Mouse (Mus musculus) MEL (cell line): ENCODE data around the gene Nop58. TPM values are rescaled to one million over a fixed set of nuclear protein-coding genes. Genes with fewer than 3 reads are reported as not detected.

Experiments used
- DNase-seq: peaks from one replicate; pipeline ENCODE4 v3.0.0; 2011; ENCODE audit warnings: low read depth, low spot score
- H3K27ac ChIP-seq: 2 replicates; pipeline ENCODE4 v1.5.1; 2012; ENCODE audit warnings: low read depth, mild to moderate bottlenecking, control low read depth, low read length, moderate library complexity; ENCODE audit not compliant: control insufficient read depth
- H3K27me3 ChIP-seq, 2 experiments: fragments of 150-350 bp in 1 of 2; sonication (generic) in 1 of 2; 2 replicates each; pipeline ENCODE4 v1.6.1; 2012; ENCODE audit warnings: low read length in 2 of 2, mild to moderate bottlenecking in 2 of 2, improper control_type of control experiment in 1 of 2, moderate library complexity in 1 of 2; ENCODE audit not compliant: insufficient read depth in 2 of 2, control insufficient read depth in 1 of 2
- H3K36me3 ChIP-seq, 2 experiments: 2 replicates each; pipeline ENCODE4 v1.6.1; 2012 to 2014; ENCODE audit warnings: low read length in 2 of 2, improper control_type of control experiment in 1 of 2, inconsistent platforms in 1 of 2, mild to moderate bottlenecking in 1 of 2; ENCODE audit not compliant: insufficient read depth in 2 of 2, control insufficient read depth in 1 of 2
- H3K4me1 ChIP-seq, 2 experiments: fragments of 150-350 bp in 1 of 2; sonication (generic) in 1 of 2; 2 replicates each; pipeline ENCODE4 v1.6.1; 2012; ENCODE audit warnings: low read length in 2 of 2, improper control_type of control experiment in 1 of 2, mild to moderate bottlenecking in 1 of 2; ENCODE audit not compliant: insufficient read depth in 2 of 2, control insufficient read depth in 1 of 2
- H3K4me3 ChIP-seq, 2 experiments: fragments of 150-350 bp in 1 of 2; sonication (generic) in 1 of 2; 2 replicates each; pipeline ENCODE4 v1.5.1; 2012; ENCODE audit warnings: low read depth in 2 of 2, low read length in 2 of 2, mild to moderate bottlenecking in 2 of 2, moderate library complexity in 2 of 2, control low read depth in 1 of 2, improper control_type of control experiment in 1 of 2; ENCODE audit not compliant: control insufficient read depth in 1 of 2, insufficient read depth in 1 of 2
- H3K79me2 ChIP-seq: 2 replicates; pipeline ENCODE4 v1.6.1; 2012; ENCODE audit warnings: mild to moderate bottlenecking, low read length, moderate library complexity; ENCODE audit not compliant: control insufficient read depth, poor library complexity, insufficient read depth
- H3K9ac ChIP-seq: 2 replicates; pipeline ENCODE4 v1.6.1; 2012; ENCODE audit warnings: low read depth, mild to moderate bottlenecking, control low read depth, low read length, moderate library complexity; ENCODE audit not compliant: control insufficient read depth, poor library complexity, severe bottlenecking
- H3K9me3 ChIP-seq: fragments of 150-350 bp; sonication (generic); replicated peaks from 2 replicates; pipeline ENCODE4 v1.6.1; 2012; ENCODE audit warnings: mild to moderate bottlenecking, low read length, improper control_type of control experiment, moderate library complexity; ENCODE audit not compliant: insufficient read depth
- CHD1 ChIP-seq: IDR thresholded peaks from 2 replicates; pipeline ENCODE4 v1.6.1; 2012; ENCODE audit warnings: low read depth, mild to moderate bottlenecking, inconsistent platforms, low read length, improper control_type of control experiment
- CHD2 ChIP-seq: IDR thresholded peaks from 2 replicates; pipeline ENCODE4 v1.6.1; 2011; ENCODE audit warnings: low read length, improper control_type of control experiment
- E2F4 ChIP-seq: IDR thresholded peaks from 2 replicates; pipeline ENCODE4 v1.6.1; 2011; ENCODE audit warnings: low read depth, low read length, improper control_type of control experiment, borderline replicate concordance
- GABPA ChIP-seq: IDR thresholded peaks from 2 replicates; pipeline ENCODE4 v1.6.1; 2012; ENCODE audit warnings: low read depth, mild to moderate bottlenecking, inconsistent platforms, low read length, improper control_type of control experiment, moderate library complexity
- GATA1 ChIP-seq: IDR thresholded peaks from 2 replicates; pipeline ENCODE4 v1.6.1; 2011; ENCODE audit warnings: low read depth, low read length, improper control_type of control experiment
- HCFC1 ChIP-seq: IDR thresholded peaks from 2 replicates; pipeline ENCODE4 v1.6.1; 2012; ENCODE audit warnings: low read depth, mild to moderate bottlenecking, inconsistent platforms, low read length, improper control_type of control experiment, moderate library complexity
- JUND ChIP-seq: IDR thresholded peaks from 2 replicates; pipeline ENCODE4 v1.6.1; 2011; ENCODE audit warnings: low read depth, mild to moderate bottlenecking, improper control_type of control experiment, low read length
- KAT2A ChIP-seq: conservative IDR thresholded peaks from 2 replicates; pipeline ENCODE4 v1.6.1; 2012; ENCODE audit warnings: low read depth, low read length, improper control_type of control experiment, inconsistent platforms
- MEF2A ChIP-seq: IDR thresholded peaks from 2 replicates; pipeline ENCODE4 v1.6.1; 2014; ENCODE audit warnings: low read depth, mild to moderate bottlenecking, inconsistent platforms, low read length, improper control_type of control experiment; ENCODE audit not compliant: poor library complexity, insufficient replicate concordance, severe bottlenecking; ENCODE audit errors: extremely low read depth
- MYC ChIP-seq: IDR thresholded peaks from 2 replicates; pipeline ENCODE4 v1.6.1; 2011; ENCODE audit warnings: low read depth, mild to moderate bottlenecking, low read length, improper control_type of control experiment, moderate library complexity
- NELFE ChIP-seq: IDR thresholded peaks from 2 replicates; pipeline ENCODE4 v1.6.1; 2011; ENCODE audit warnings: low read depth, low read length, improper control_type of control experiment
- NRF1 ChIP-seq: IDR thresholded peaks from 2 replicates; pipeline ENCODE4 v1.6.1; 2014; ENCODE audit warnings: low read depth, mild to moderate bottlenecking, inconsistent platforms, low read length, improper control_type of control experiment, moderate library complexity; ENCODE audit not compliant: poor library complexity, insufficient read depth, severe bottlenecking
- POLR2A ChIP-seq, 2 experiments: IDR thresholded peaks; 2 replicates each; pipeline ENCODE4 v1.6.1; 2011 to 2012; ENCODE audit warnings: low read length in 2 of 2, mild to moderate bottlenecking in 2 of 2, control low read depth in 1 of 2, improper control_type of control experiment in 1 of 2, low read depth in 1 of 2, moderate library complexity in 1 of 2; ENCODE audit not compliant: control insufficient read depth in 1 of 2, insufficient read depth in 1 of 2, poor library complexity in 1 of 2
- POLR2AphosphoS2 ChIP-seq: IDR thresholded peaks from 2 replicates; pipeline ENCODE4 v1.6.1; 2011; ENCODE audit warnings: low read length, improper control_type of control experiment
- POLR2AphosphoS5 ChIP-seq: IDR thresholded peaks from 2 replicates; pipeline ENCODE4 v1.6.1; 2012; ENCODE audit warnings: low read depth, borderline replicate concordance, mild to moderate bottlenecking, inconsistent platforms, low read length, moderate library complexity, mixed read lengths
- RAD21 ChIP-seq: IDR thresholded peaks from 2 replicates; pipeline ENCODE4 v1.6.1; 2011; ENCODE audit warnings: mild to moderate bottlenecking, low read depth, low read length, improper control_type of control experiment
- RCOR1 ChIP-seq: IDR thresholded peaks from 2 replicates; pipeline ENCODE4 v1.6.1; 2012; ENCODE audit warnings: low read depth, mild to moderate bottlenecking, inconsistent platforms, low read length, improper control_type of control experiment
- SIN3A ChIP-seq: IDR thresholded peaks from 2 replicates; pipeline ENCODE4 v1.6.1; 2012; ENCODE audit warnings: low read length, improper control_type of control experiment, inconsistent platforms
- TCF12 ChIP-seq: IDR thresholded peaks from 2 replicates; pipeline ENCODE4 v1.6.1; 2014; ENCODE audit warnings: low read depth, mild to moderate bottlenecking, inconsistent platforms, low read length, improper control_type of control experiment, moderate library complexity
- USF1 ChIP-seq: IDR thresholded peaks from 2 replicates; pipeline ENCODE4 v1.6.1; 2014; ENCODE audit warnings: low read depth, mild to moderate bottlenecking, inconsistent platforms, low read length, improper control_type of control experiment, moderate library complexity
- ZC3H11A ChIP-seq: IDR thresholded peaks from 2 replicates; pipeline ENCODE4 v1.6.1; 2012; ENCODE audit warnings: low read depth, mild to moderate bottlenecking, inconsistent platforms, low read length, improper control_type of control experiment
- polyA plus RNA-seq, 2 experiments: library from polyadenylated mRNA; stranded (reverse) in 1 of 2; unstranded in 1 of 2; fragments of >175 nt in 1 of 2; fragments of >200 nt in 1 of 2; gene quantifications; 2 replicates each; pipeline versions ENCODE4 v1.2.1 to v1.2.4; 2012; ENCODE audit warnings: low replicate concordance in 2 of 2, low read depth in 1 of 2; ENCODE audit not compliant: insufficient read length in 2 of 2, insufficient read depth in 1 of 2, missing spikeins in 1 of 2
- total RNA-seq: library from RNA; depleted of rRNA; stranded (reverse); fragments of 300-350 nt; gene quantifications from 2 replicates; pipeline ENCODE4 v1.2.3, GENCODE M21; 2012

Gene Nop58
- total and polyA plus RNA-seq, 3 experiments, result 474 to 1,828 (median 590) TPM

- no peak overlapping the region for H3K9ac ChIP-seq
- H3K4me1 ChIP-seq, result no peaks in the 10 kb centered on the region
- H3K27ac ChIP-seq, result no peak overlapping the region
- peaks cover 21% of the 10 kb centered on the region for H3K79me2 ChIP-seq
- TF ChIP-seq ZC3H11A, result no peak
- no peak for TF ChIP-seq GABPA
- no peak for TF ChIP-seq SIN3A
- no peak for TF ChIP-seq POLR2AphosphoS2
- TF ChIP-seq NRF1, result no peak
- no peak for TF ChIP-seq JUND
- TF ChIP-seq MEF2A, result no peak
- TF ChIP-seq GATA1, result no peak
- no peak for TF ChIP-seq CHD2
- no peak for TF ChIP-seq POLR2AphosphoS5
- TF ChIP-seq MYC, result no peak
- no peak for TF ChIP-seq HCFC1
- no peak; a peak in 1 of 4 replicates for TF ChIP-seq POLR2A (IDR thresholded peaks at IDR 0.05; ENCODE audit: control insufficient read depth in 1 of 2, insufficient read depth in 1 of 2, low read depth in 1 of 2, low read length in 2 of 2, poor library complexity in 1 of 2)
- no peak for TF ChIP-seq KAT2A
- TF ChIP-seq RCOR1, result no peak
- TF ChIP-seq E2F4, result no peak
- no peak for TF ChIP-seq RAD21
- TF ChIP-seq USF1, result no peak
- TF ChIP-seq NELFE, result no peak
- no peak for TF ChIP-seq TCF12
- H3K9me3 ChIP-seq, result no peaks in the 10 kb centered on the region
- no peaks in the 10 kb centered on the region for H3K27me3 ChIP-seq
- peaks cover 9 to 71% of the 10 kb centered on the region in 2 experiments for H3K36me3 ChIP-seq
- H3K4me3 ChIP-seq, result no peak overlapping the region
- no peak for DNase-seq
Observed at GRCm38 (mm10) chr1:59697751-59698150, 13.0 kb downstream of the Nop58 start.

- H3K27me3 ChIP-seq, result no peaks in the 10 kb centered on the region
- H3K9me3 ChIP-seq, result no peaks in the 10 kb centered on the region
- H3K79me2 ChIP-seq, result peaks cover 19% of the 10 kb centered on the region
- no peak overlapping the region for H3K27ac ChIP-seq
- no peak overlapping the region for H3K9ac ChIP-seq
- H3K36me3 ChIP-seq, result peaks cover 11 to 72% of the 10 kb centered on the region in 2 experiments
- H3K4me3 ChIP-seq, result no peak overlapping the region
- DNase-seq, result no peak
- H3K4me1 ChIP-seq, result no peaks in the 10 kb centered on the region
- no peak for TF ChIP-seq CHD1
- no peak for TF ChIP-seq GATA1
Observed at GRCm38 (mm10) chr1:59698207-59698606, 13.4 kb downstream of the Nop58 start.
